Mouse (Mus musculus) kidney, adult 2 months (tissue): ENCODE measurements around the gene Rreb1. TPM values are rescaled to one million over a fixed set of nuclear protein-coding genes. Genes with fewer than 3 reads are reported as not detected.
A peak's percentile ranks its signal among the peaks of the same experiment; 100 is the strongest.

ENCODE experiments used
- DNase-seq: peaks from one replicate; pipeline ENCODE4 v3.0.0; 2021
- H3K27ac ChIP-seq: fragments of 200-500 bp; 2 replicates; pipeline ENCODE4 v1.5.1; 2012; ENCODE audit warnings: low read depth, low read length, control low read depth, inconsistent platforms; ENCODE audit not compliant: insufficient read depth
- H3K27me3 ChIP-seq: fragments of 200-500 bp; replicated peaks from 2 replicates; pipeline ENCODE4 v1.6.1; 2012; ENCODE audit warnings: mild to moderate bottlenecking, moderate library complexity, low read length, inconsistent platforms; ENCODE audit not compliant: control insufficient read depth, insufficient read depth
- H3K36me3 ChIP-seq: fragments of 200-500 bp; 2 replicates; pipeline ENCODE4 v1.6.1; 2012; ENCODE audit warnings: mild to moderate bottlenecking, moderate library complexity, low read length, inconsistent platforms; ENCODE audit not compliant: control insufficient read depth, insufficient read depth
- H3K4me1 ChIP-seq: fragments of 200-500 bp; 2 replicates; pipeline ENCODE4 v1.6.1; 2011; ENCODE audit warnings: low read length; ENCODE audit not compliant: control insufficient read depth, insufficient read depth
- H3K4me3 ChIP-seq: fragments of 200-500 bp; 2 replicates; pipeline ENCODE4 v1.5.1; 2011; ENCODE audit warnings: mild to moderate bottlenecking, low read depth, low read length, control low read depth; ENCODE audit not compliant: insufficient read depth
- CTCF ChIP-seq: fragments of 200-500 bp; conservative IDR thresholded peaks from 2 replicates; pipeline ENCODE4 v1.5.1; 2011; ENCODE audit warnings: low read depth, mild to moderate bottlenecking, control low read depth, low read length, moderate library complexity, mixed read lengths; ENCODE audit not compliant: insufficient read depth, insufficient read length
- POLR2A ChIP-seq: fragments of 200-500 bp; IDR thresholded peaks from one replicate; pipeline ENCODE4 v1.6.1; 2011; ENCODE audit warnings: low read depth, low read length, control low read depth
- WGBS: fragments of 180-500 bp; shearing (Covaris S2); methylation state at CpG from one replicate; pipeline ENCODE4 v1.1.7; 2018; 5-methylcytosine and 5-hydroxymethylcytosine counted together
- polyA plus RNA-seq: library from polyadenylated mRNA; depleted of rRNA; stranded (reverse); fragments of >200 nt; gene quantifications from 2 replicates; pipeline ENCODE4 v1.2.3, GENCODE M21; 2012

The Rreb1 gene
- polyA plus RNA-seq, 1 experiment = 16.7 TPM

DNA sequence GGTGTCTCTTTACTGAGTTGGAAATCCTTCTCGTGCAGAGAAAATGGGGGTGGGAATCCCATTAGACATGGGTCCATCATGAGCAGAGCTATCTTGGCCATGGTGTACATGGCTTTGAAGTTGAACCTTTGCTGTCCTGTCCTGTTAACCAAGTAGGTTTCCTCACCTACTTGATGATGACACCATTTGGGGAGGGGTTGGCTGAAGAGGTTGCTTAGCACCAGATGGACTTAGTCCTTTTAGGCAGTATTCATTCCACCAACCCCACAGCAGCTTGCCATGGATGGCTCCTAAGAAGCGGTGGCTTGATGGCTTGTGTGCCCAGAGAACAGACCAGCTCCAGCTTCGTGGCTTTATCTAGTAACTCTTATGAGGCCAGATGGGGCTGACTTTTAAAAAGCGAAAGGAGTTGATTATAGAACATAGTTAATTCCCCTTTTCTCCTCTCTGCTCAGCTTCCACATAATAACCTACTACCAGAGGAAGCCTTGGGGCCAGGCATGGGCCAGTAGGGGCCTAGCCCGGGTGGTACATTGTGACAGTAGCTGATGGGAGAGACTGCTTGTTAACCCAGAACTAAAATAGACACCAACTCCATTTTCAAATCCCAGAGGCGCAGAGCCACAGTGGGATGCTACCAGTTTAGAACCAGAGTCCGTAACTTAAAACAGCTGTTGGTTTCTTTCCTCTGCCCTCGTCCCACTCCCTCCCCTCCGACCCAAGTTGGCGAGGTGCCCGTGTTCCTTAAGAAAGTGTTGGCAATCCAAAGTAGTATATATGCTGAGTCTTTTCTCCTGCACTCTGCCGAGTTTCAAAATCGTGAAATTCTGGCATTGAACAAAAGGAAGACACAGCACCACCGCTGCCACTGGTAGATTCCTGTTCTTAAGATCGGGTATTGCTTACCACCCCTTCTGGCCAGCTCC lies 140.4 kb downstream of the Rreb1 start:
- H3K27ac ChIP-seq = peak overlapping the region; percentile 84
- TF ChIP-seq POLR2A (no peak), CTCF (no peak)
- no peaks in the 10 kb centered on the region for H3K27me3 ChIP-seq
- peaks cover 7% of the 10 kb centered on the region; the same call in 1 of the 2 replicates for H3K36me3 ChIP-seq
- H3K4me3 ChIP-seq = no peak overlapping the region
- peak; percentile 80 for DNase-seq
- peaks cover 25% of the 10 kb centered on the region for H3K4me1 ChIP-seq
- 59% methylated on average over 15 of the region's 15 CpGs for WGBS

DNA sequence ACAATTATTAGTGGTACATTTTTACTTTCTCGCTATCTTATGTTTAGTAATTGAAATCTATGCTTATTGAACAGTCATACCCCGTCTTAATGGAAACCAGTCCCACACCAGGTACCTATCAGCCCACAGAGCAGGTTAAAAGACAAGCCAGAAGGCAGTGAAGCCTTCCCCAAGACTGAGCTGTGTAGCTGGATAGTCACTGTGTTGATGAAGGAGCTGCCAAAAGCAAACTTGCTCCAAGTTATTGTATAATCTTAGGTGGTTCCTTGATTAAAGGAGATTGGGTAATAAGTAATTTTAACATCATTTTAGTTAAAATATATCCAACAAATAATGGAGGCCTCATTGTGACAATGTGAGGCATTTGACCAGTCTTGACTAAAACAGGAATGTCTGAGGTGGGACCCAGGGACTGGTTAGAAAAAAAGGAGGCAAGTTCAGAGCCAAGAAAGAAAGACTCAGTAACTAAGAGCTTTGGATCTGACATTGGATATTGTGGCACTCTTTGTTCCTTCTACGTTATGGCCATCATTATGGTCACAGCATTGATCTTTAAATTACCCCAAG lies 141.6 kb downstream of the Rreb1 start:
- peaks cover 25% of the 10 kb centered on the region for H3K4me1 ChIP-seq
- 58% methylated on average over 3 of the region's 3 CpGs for WGBS
- H3K36me3 ChIP-seq = peaks cover 9% of the 10 kb centered on the region; the same call in 1 of the 2 replicates
- peak overlapping the region; percentile 24 for H3K27ac ChIP-seq
- no peaks in the 10 kb centered on the region for H3K27me3 ChIP-seq
- TF ChIP-seq POLR2A (no peak), CTCF (no peak)
- peak; percentile 90 for DNase-seq
- no peak overlapping the region for H3K4me3 ChIP-seq

GRCm38 (mm10) chr13:37920727-37921126 lies 142.5 kb downstream of the Rreb1 start:
- H3K36me3 ChIP-seq = peaks cover 9% of the 10 kb centered on the region; the same call in 1 of the 2 replicates
- WGBS = 52% methylated on average over 2 of the region's 2 CpGs

GRCm38 (mm10) chr13:37923091-37923490 lies 144.9 kb downstream of the Rreb1 start:
- WGBS = 83% methylated on average over 4 of the region's 4 CpGs
- no peak overlapping the region for H3K4me3 ChIP-seq
- peaks cover 22% of the 10 kb centered on the region for H3K4me1 ChIP-seq
- DNase-seq = no peak
- peaks cover 2% of the 10 kb centered on the region; the same call in 1 of the 2 replicates for H3K36me3 ChIP-seq
- H3K27ac ChIP-seq = no peak overlapping the region
- no peaks in the 10 kb centered on the region for H3K27me3 ChIP-seq
- TF ChIP-seq POLR2A = no peak
- no peak for TF ChIP-seq CTCF

More at GRCm38 (mm10) chr13:37920727-37921126, 142.5 kb downstream of the Rreb1 start:
- peaks cover 25% of the 10 kb centered on the region for H3K4me1 ChIP-seq
- no peaks in the 10 kb centered on the region for H3K27me3 ChIP-seq
- DNase-seq = no peak
- H3K27ac ChIP-seq = peak overlapping the region; percentile 24
- TF ChIP-seq POLR2A (no peak), CTCF (no peak)
- no peak overlapping the region for H3K4me3 ChIP-seq

DNA sequence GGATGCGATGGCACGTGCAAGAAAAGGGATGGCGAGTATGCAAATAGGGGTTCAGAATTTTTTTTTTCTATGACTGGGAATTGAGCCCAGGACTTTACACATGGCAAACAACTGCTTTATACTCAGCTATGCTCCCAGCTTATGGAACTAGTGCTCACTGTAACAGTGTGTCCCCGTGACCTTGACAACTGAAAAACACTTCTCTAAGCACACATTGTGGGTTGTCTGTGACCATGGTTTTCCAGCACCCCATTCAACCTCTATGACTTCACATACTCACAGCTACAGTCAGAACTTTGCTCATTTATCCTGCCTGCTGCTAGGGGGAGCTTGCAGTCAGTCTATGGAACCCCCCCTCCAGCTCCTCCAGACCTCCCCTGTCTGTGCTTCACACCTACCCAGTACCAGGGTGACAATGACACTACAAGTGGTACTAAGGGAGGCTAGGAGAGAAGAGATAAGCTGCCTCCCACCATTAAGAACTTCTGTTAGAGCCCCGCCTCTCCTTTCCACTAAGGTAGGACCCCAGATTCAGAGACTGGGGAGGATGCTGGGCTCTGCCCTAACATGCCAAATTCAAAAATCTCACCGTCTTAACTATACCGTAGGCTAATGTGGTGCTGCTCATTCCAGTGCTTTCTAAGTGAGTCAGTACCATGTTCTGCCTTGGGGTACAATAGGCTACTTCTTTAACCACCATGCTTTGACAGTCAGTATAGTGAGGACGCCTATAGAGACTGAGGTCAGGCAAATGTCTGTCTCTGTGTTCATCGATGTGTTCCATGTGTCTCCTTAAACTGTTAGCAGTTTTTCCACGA lies 145.7 kb downstream of the Rreb1 start:
- Histone ChIP-seq H3K36me3 (peaks cover 2% of the 10 kb centered on the region; the same call in 1 of the 2 replicates), H3K27ac (no peak overlapping the region), H3K27me3 (no peaks in the 10 kb centered on the region), H3K4me3 (no peak overlapping the region), H3K4me1 (peaks cover 15% of the 10 kb centered on the region)
- DNase-seq = no peak
- WGBS = 78% methylated on average over 10 of the region's 10 CpGs
- TF ChIP-seq POLR2A = no peak
- TF ChIP-seq CTCF = no peak

DNA sequence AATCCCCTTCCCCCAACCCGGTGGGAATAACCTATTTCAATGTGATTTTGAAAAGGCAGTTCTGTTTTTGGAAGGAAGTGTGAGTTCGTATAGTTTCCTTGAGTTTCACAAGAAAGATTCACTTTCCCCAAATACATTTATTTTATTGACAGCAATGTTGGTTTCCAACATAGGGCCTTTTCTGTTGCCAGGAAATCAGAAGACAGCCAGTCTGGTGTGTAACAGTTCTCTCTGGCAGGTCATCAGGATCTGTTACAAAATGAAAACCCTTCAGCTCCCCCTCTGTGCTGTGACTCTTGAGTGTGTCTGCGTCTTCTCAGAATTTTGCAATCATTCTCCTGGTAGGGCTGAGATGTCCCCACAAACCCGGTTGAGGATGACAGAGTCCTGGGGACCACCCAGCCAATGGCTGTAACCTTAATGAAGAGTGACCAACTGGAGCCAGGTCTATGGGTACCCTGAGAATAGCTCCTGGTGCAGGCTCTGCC lies 146.3 kb downstream of the Rreb1 start:
- DNase-seq = no peak
- Histone ChIP-seq H3K27me3 (no peaks in the 10 kb centered on the region), H3K27ac (no peak overlapping the region), H3K36me3 (peaks cover 2% of the 10 kb centered on the region; the same call in 1 of the 2 replicates), H3K4me3 (no peak overlapping the region), H3K4me1 (peaks cover 9% of the 10 kb centered on the region)
- TF ChIP-seq POLR2A = no peak
- no peak for TF ChIP-seq CTCF
- 71% methylated on average over 4 of the region's 4 CpGs for WGBS

DNA sequence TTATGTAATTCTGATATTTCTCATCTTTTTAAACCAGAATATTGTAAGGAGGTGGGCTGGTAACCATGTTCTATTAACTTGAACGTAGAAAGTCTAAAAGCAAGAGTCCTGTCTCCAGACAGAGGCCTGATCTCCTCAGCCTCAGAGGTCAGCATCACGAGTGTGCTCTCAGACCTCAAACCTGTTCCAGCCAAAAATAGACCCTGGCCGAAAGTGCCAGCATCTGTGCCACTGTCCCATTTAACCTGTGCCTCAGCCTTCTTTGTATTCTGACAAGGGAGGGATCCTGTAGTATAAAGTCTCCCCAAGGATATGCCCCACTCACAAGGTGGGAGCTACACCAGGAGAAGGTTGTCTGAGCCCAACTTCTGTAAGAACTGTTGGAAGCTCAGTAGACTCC lies 148.2 kb downstream of the Rreb1 start:
- no peak for DNase-seq
- no peak for TF ChIP-seq POLR2A
- TF ChIP-seq CTCF = no peak
- H3K36me3 ChIP-seq = peaks cover 2% of the 10 kb centered on the region; the same call in 1 of the 2 replicates
- H3K4me3 ChIP-seq = no peak overlapping the region
- no peaks in the 10 kb centered on the region for H3K27me3 ChIP-seq
- H3K27ac ChIP-seq = no peak overlapping the region
- no peaks in the 10 kb centered on the region; the same call in 1 of the 2 replicates for H3K4me1 ChIP-seq
- WGBS = 88% methylated on average over 3 of the region's 3 CpGs
